Mouse (Mus musculus) lung, postnatal 14 days (tissue): ENCODE measurements at regions not wholly inside any gene's neighbourhood (a gene's known extent, or its start where the extent isn't known, plus 50 kb on each side); places are given as distances from the start of the nearest gene placed in this dataset.

Source experiments
- DNase-seq: peaks from one replicate; pipeline ENCODE4 v3.0.0; 2021

- no peak for DNase-seq
These were observed 57.0 kb downstream of the Rps29 start for GRCm38 (mm10) chr12:69101965-69102364.

GRCm38 (mm10) chr12:69094856-69095255, 64.1 kb downstream of the Rps29 start:
- no peak for DNase-seq

GRCm38 (mm10) chr12:69093073-69093797, 65.8 kb downstream of the Rps29 start:
- DNase-seq = no peak

- peak; percentile 44 for DNase-seq
These were observed 70.9 kb downstream of the Rps29 start for GRCm38 (mm10) chr12:69087928-69088609.

GRCm38 (mm10) chr12:69085522-69086179, 73.3 kb downstream of the Rps29 start:
- DNase-seq = no peak

GRCm38 (mm10) chr12:69084656-69085055, 74.3 kb downstream of the Rps29 start:
- no peak for DNase-seq

GRCm38 (mm10) chr12:69082051-69082450, 76.9 kb downstream of the Rps29 start:
- no peak for DNase-seq

- no peak for DNase-seq
These were observed 119.4 kb downstream of the Rps29 start for GRCm38 (mm10) chr12:69039553-69039952.

- no peak for DNase-seq
These were observed 135.4 kb downstream of the Rps29 start for GRCm38 (mm10) chr12:69023594-69023993.

GRCm38 (mm10) chr12:69016705-69017306, 142.2 kb downstream of the Rps29 start:
- no peak for DNase-seq

GRCm38 (mm10) chr12:69005141-69005540, 153.8 kb downstream of the Rps29 start:
- DNase-seq = no peak

GRCm38 (mm10) chr12:69002106-69002505, 156.9 kb downstream of the Rps29 start:
- DNase-seq = no peak

GRCm38 (mm10) chr12:68997259-68997658, 161.7 kb downstream of the Rps29 start:
- no peak for DNase-seq

GRCm38 (mm10) chr12:68996740-68997139, 162.2 kb downstream of the Rps29 start:
- DNase-seq = no peak

- DNase-seq = no peak
These were observed 178.3 kb downstream of the Rps29 start for GRCm38 (mm10) chr12:68980640-68981039.

- DNase-seq = no peak
These were observed 178.8 kb downstream of the Rps29 start for GRCm38 (mm10) chr12:68980173-68980572.

- DNase-seq = no peak
These were observed 179.8 kb downstream of the Rps29 start for GRCm38 (mm10) chr12:68979232-68979631.

GRCm38 (mm10) chr12:68977276-68977675, 181.7 kb downstream of the Rps29 start:
- DNase-seq = no peak

GRCm38 (mm10) chr12:68947240-68947639, 211.7 kb downstream of the Rps29 start:
- no peak for DNase-seq

GRCm38 (mm10) chr12:68910590-68910989, 248.4 kb downstream of the Rps29 start:
- DNase-seq = no peak

GRCm38 (mm10) chr12:68904770-68905169, 254.2 kb downstream of the Rps29 start:
- no peak for DNase-seq

GRCm38 (mm10) chr12:68889141-68889540, 269.8 kb downstream of the Rps29 start:
- no peak for DNase-seq

GRCm38 (mm10) chr12:68882503-68882902, 276.5 kb downstream of the Rps29 start:
- DNase-seq = no peak

GRCm38 (mm10) chr12:68879425-68879824, 279.6 kb downstream of the Rps29 start:
- no peak for DNase-seq
